ENCODE assay signal across 8 mouse cellular contexts in genomic region chr9:31029751-31030511, GRCm38 (mm10). TPM values are rescaled to one million over a fixed set of nuclear protein-coding genes. Genes with fewer than 3 reads are reported as not detected.
A peak's percentile ranks its signal among the peaks of the same experiment; 100 is the strongest.
DNase-seq lines count a peak whose midpoint lies in the region; ATAC-seq lines count a peak whose summit lies in the region.

No protein-coding gene starts in this region.

- H3K4me2 ChIP-seq in hindbrain, embryonic 11.5 days (replicated peaks; ENCODE audit: low read depth, low read length), result peak overlapping the region; percentile 83

- DNase-seq in MEL-GATA-1-ER (ENCODE audit: extremely low read depth, low read depth), result peak; percentile 91
- peak; percentile 95 for DNase-seq in cerebellum, adult 8-10 months
- DNase-seq in hindbrain, embryonic 11.5 days (ENCODE audit: low spot score), result peak; percentile 98
- DNase-seq in layer of hippocampus, postnatal 10 days (ENCODE audit: low spot score in 2 of 2), result peak; percentile 93 to 97
- peak; percentile 98 for DNase-seq in lung, postnatal 10 days
- peak; percentile 97 for DNase-seq in ovary, postnatal 36 days (ENCODE audit: low spot score)
- peak; percentile 95 for DNase-seq in thymus, postnatal 25 days

- ATAC-seq in frontal cortex, adult (ENCODE audit: low TSS enrichment), result peak; percentile 89
- ATAC-seq in hindbrain, embryonic 11.5 days (ENCODE audit: low FRiP score), result peak; percentile 97

- no peaks in the 10 kb centered on the region for H3K36me3 ChIP-seq in hindbrain, embryonic 11.5 days (ENCODE audit: control insufficient read depth, insufficient read depth, low read length)

- WGBS in hindbrain, embryonic 11.5 days, result under 1% methylated on average over 56 of the region's 57 CpGs

- no peaks in the 10 kb centered on the region for H3K9me3 ChIP-seq in hindbrain, embryonic 11.5 days (ENCODE audit: control insufficient read depth, low read length)

- no peaks in the 10 kb centered on the region for H3K27me3 ChIP-seq in hindbrain, embryonic 11.5 days (ENCODE audit: control insufficient read depth, insufficient read depth, low read length)

- peak overlapping the region; percentile 94 for H3K9ac ChIP-seq in hindbrain, embryonic 11.5 days (ENCODE audit: low read depth, low read length)

- peak overlapping the region; percentile 98 for H3K27ac ChIP-seq in hindbrain, embryonic 11.5 days (ENCODE audit: low read depth, low read length)

- H3K4me1 ChIP-seq in hindbrain, embryonic 11.5 days (replicated peaks; ENCODE audit: control insufficient read depth, insufficient read depth, low read length), result no peaks in the 10 kb centered on the region; the same call in 1 of the 2 replicates

- H3K4me3 ChIP-seq in hindbrain, embryonic 11.5 days (ENCODE audit: low read depth, low read length), result peak overlapping the region; percentile 88

RNA-seq across cellular contexts. Expression of gene Zbtb44, which starts 0.5 kb away (rescaled TPM):
- 5.4 and 9.2 TPM in 2 replicates for polyA plus RNA-seq in hindbrain, embryonic 11.5 days (2014; fragmentation: Nextera tagmentation; extraction: Ambion mirVana)
- 10 to 100 TPM; 34.6 to 35.7 TPM for total RNA-seq in layer of hippocampus, postnatal 10 days (2021)

Comparison
In these comparisons a context has a peak if more than half of its experiments do, and no peak if none do; other contexts are left out.
1. Peak in every context shown above with its lines: DNase-seq, ATAC-seq, H3K4me3 ChIP-seq and H3K27ac ChIP-seq.